Mouse (Mus musculus): ENCODE data around the gene Gm13289. TPM values are rescaled to one million over a fixed set of nuclear protein-coding genes. Genes with fewer than 3 reads are reported as not detected.
"Not testable (repeated sequence)": the region's sequence is repeated elsewhere in the genome, so short reads cannot be mapped to it uniquely, and the experiment has no call there.

The Gm13289 gene
- not detected in 2 replicates for polyA plus RNA-seq (2015; fragmentation: Nextera tagmentation; extraction: Ambion mirVana)

DNA sequence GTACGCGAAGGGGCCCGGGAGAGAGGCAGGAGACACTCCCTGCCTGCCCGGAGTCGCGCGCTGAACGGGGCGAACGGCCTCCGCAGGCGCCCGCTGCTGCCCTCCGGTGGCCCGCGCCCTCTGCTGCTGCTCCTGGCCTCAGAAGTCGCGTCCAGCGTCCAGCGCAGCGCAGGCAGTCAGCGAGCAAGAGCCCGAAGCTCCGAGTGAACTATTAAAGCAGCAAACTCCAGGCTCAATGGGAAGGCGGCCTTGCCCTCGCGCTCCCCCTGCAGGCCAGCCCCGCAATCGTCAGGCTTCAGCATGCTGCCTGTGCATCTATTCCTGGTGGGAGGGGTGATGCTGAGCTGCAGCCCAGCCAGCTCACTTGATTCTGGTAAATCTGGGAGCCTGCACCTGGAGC lies at the start of gene Gm13289:
Gene Gm13289 (plus strand): TSS at position 301 of the 400 bp plus-strand sequence.
- H3K4me1 ChIP-seq; H3K27me3 ChIP-seq; H3K36me3 ChIP-seq; H3K4me3 ChIP-seq (replicated peaks); H3K4me2 ChIP-seq; H3K27ac ChIP-seq; ATAC-seq (replicated peaks; ENCODE audit: low FRiP score); H3K9ac ChIP-seq; H3K9me3 ChIP-seq (replicated peaks): not testable (repeated sequence)
- no CpG with 5 or more reads among the region's 29 CpGs for WGBS

GRCm38 (mm10) chr4:88727324-88727723 lies 49.4 kb upstream of the Gm13289 start:
- H3K4me1 ChIP-seq, result 0 out of 2 replicates have a peak, but pooled peaks cover 2% of the 10 kb centered on the region
- H3K27me3 ChIP-seq, result no peaks in the 10 kb centered on the region
- H3K4me3 ChIP-seq (replicated peaks), result no peak overlapping the region
- H3K9ac ChIP-seq, result no peak overlapping the region
- H3K27ac ChIP-seq, result no peak overlapping the region
- no peak overlapping the region for H3K4me2 ChIP-seq
- H3K9me3 ChIP-seq (replicated peaks), result no peaks in the 10 kb centered on the region
- ATAC-seq (replicated peaks; ENCODE audit: low FRiP score), result no peak; the same call in 1 of the 2 replicates
- WGBS, result 6% methylated on average over 1 of the region's 1 CpGs
- H3K36me3 ChIP-seq, result no peaks in the 10 kb centered on the region

- 0 out of 2 replicates have a peak, but pooled peaks cover 4% of the 10 kb centered on the region for H3K27me3 ChIP-seq
- H3K4me3 ChIP-seq (replicated peaks), result no peak overlapping the region
- WGBS, result 1% methylated on average over 2 of the region's 2 CpGs
- 0 out of 2 replicates have a peak, but pooled peaks have one; percentile 25 for ATAC-seq (replicated peaks; ENCODE audit: low FRiP score)
- no peak overlapping the region for H3K9ac ChIP-seq
- H3K36me3 ChIP-seq, result no peaks in the 10 kb centered on the region
- no peak overlapping the region for H3K27ac ChIP-seq
- H3K4me1 ChIP-seq, result no peaks in the 10 kb centered on the region
- no peak overlapping the region for H3K4me2 ChIP-seq
- no peaks in the 10 kb centered on the region for H3K9me3 ChIP-seq (replicated peaks)
These were observed 38.2 kb upstream of the Gm13289 start for GRCm38 (mm10) chr4:88738480-88738879.

GRCm38 (mm10) chr4:88739036-88739435 lies 37.7 kb upstream of the Gm13289 start:
- no peaks in the 10 kb centered on the region for H3K4me1 ChIP-seq
- no peaks in the 10 kb centered on the region for H3K9me3 ChIP-seq (replicated peaks)
- no peak for ATAC-seq (replicated peaks; ENCODE audit: low FRiP score)
- H3K27ac ChIP-seq, result no peak overlapping the region
- H3K9ac ChIP-seq, result no peak overlapping the region
- H3K4me2 ChIP-seq, result no peak overlapping the region
- H3K36me3 ChIP-seq, result no peaks in the 10 kb centered on the region
- 88% methylated on average over 6 of the region's 6 CpGs for WGBS
- H3K27me3 ChIP-seq, result 0 out of 2 replicates have a peak, but pooled peaks cover 4% of the 10 kb centered on the region
- H3K4me3 ChIP-seq (replicated peaks), result no peak overlapping the region

- Histone ChIP-seq H3K9ac (no peak overlapping the region), H3K9me3 (replicated peaks) (no peaks in the 10 kb centered on the region), H3K4me2 (no peak overlapping the region), H3K4me1 (no peaks in the 10 kb centered on the region), H3K4me3 (replicated peaks) (no peak overlapping the region), H3K27ac (no peak overlapping the region), H3K27me3 (0 out of 2 replicates have a peak, but pooled peaks cover 4% of the 10 kb centered on the region), H3K36me3 (no peaks in the 10 kb centered on the region)
- 81% methylated on average over 4 of the region's 4 CpGs for WGBS
- no peak for ATAC-seq (replicated peaks; ENCODE audit: low FRiP score)
These were observed 35.3 kb upstream of the Gm13289 start for GRCm38 (mm10) chr4:88741426-88741825.

DNA sequence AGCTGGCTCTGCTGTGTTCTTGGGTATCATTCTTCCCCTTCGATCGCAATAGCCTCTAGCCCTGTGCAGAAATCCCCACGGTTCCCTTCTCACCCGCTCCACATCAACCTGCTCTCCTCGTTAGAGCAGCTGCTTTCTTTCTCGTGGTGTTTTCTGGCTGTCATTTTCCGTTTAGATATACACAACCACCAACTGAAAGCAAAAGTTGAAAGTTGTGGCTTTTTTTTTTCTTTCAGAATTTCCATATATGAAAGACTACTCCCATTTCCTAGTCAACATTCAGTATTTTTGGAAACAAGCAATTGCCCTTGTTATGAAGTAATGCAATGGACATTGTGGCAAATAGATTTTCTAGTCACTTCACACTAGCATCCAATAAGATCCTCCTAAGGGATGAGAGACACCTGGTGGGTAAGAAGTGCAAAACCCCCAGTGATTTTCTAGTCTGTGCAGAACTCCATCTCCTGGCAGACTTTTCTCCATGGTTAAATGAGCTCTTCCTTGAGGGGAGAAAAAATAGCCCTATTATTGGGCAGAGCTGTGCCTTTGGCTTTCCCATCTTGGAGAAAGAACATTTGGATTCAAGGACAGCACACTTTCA lies 33.9 kb upstream of the Gm13289 start:
- Histone ChIP-seq H3K4me3 (replicated peaks) (no peak overlapping the region), H3K9ac (no peak overlapping the region), H3K4me1 (no peaks in the 10 kb centered on the region), H3K36me3 (no peaks in the 10 kb centered on the region), H3K27ac (no peak overlapping the region), H3K4me2 (no peak overlapping the region), H3K9me3 (replicated peaks) (no peaks in the 10 kb centered on the region), H3K27me3 (0 out of 2 replicates have a peak, but pooled peaks cover 2% of the 10 kb centered on the region)
- WGBS, result 73% methylated on average over 7 of the region's 7 CpGs
- no peak for ATAC-seq (replicated peaks; ENCODE audit: low FRiP score)

- WGBS, result 66% methylated on average over 3 of the region's 3 CpGs
- H3K9ac ChIP-seq, result no peak overlapping the region
- no peak overlapping the region for H3K4me2 ChIP-seq
- no peaks in the 10 kb centered on the region for H3K9me3 ChIP-seq (replicated peaks)
- no peaks in the 10 kb centered on the region for H3K4me1 ChIP-seq
- H3K4me3 ChIP-seq (replicated peaks), result no peak overlapping the region
- H3K36me3 ChIP-seq, result no peaks in the 10 kb centered on the region
- H3K27me3 ChIP-seq, result no peaks in the 10 kb centered on the region
- no peak overlapping the region for H3K27ac ChIP-seq
- ATAC-seq (replicated peaks; ENCODE audit: low FRiP score), result no peak
These were observed 32.5 kb upstream of the Gm13289 start for GRCm38 (mm10) chr4:88744207-88744606.

DNA sequence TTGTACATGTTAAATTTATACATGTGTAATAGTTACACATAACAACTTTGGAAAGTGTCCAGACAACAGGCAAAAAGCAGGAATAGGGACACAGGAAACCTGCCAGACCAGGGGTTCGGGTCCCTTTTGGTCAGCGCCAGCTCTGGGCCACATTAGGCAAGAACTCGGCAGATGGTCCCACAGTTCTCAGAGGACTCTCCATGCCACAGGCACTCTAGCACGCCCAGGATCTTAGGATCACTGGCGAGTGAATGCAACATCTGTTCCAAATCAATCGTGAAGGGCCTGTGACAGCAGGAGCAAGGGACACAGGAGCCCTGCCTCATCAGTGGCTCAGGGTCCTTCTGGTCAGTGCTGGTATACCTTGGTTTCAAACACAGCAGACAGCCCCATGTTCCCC lies 26.8 kb upstream of the Gm13289 start:
- Histone ChIP-seq H3K9ac (no peak overlapping the region), H3K9me3 (replicated peaks) (no peaks in the 10 kb centered on the region), H3K4me3 (replicated peaks) (no peak overlapping the region), H3K4me2 (no peak overlapping the region), H3K27ac (no peak overlapping the region), H3K27me3 (no peaks in the 10 kb centered on the region), H3K4me1 (no peaks in the 10 kb centered on the region), H3K36me3 (no peaks in the 10 kb centered on the region)
- ATAC-seq (replicated peaks; ENCODE audit: low FRiP score), result no peak
- 58% methylated on average over 6 of the region's 6 CpGs for WGBS

DNA sequence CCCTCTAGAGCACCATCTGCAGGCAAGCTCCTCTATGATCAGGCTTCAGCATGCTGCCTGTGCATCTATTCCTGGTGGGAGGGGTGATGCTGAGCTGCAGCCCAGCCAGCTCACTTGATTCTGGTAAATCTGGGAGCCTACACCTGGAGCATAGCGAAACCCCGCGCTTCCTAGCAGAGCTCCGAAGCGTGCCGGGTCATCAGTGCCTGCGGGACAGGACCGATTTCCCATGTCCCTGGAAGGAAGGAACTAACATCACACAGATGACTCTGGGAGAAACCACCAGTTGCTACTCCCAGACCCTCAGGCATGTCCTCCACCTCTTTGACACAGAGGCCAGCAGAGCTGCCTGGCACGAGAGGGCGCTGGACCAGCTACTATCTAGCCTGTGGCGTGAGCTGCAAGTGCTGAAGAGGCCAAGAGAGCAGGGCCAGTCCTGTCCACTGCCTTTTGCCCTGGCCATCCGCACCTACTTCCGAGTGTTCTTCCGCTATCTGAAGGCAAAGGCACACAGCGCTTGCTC lies 21.8 kb upstream of the Gm13289 start, which contains the start of gene Gm13271:
Gene Gm13271 (plus strand): TSS at position 51 of the 523 bp plus-strand sequence.
- not testable (repeated sequence) for H3K9me3 ChIP-seq (replicated peaks); H3K4me3 ChIP-seq (replicated peaks); H3K4me1 ChIP-seq; H3K36me3 ChIP-seq; H3K27ac ChIP-seq; ATAC-seq (replicated peaks; ENCODE audit: low FRiP score); H3K9ac ChIP-seq; H3K27me3 ChIP-seq; H3K4me2 ChIP-seq
- 82% methylated on average over 15 of the region's 15 CpGs for WGBS

GRCm38 (mm10) chr4:88756581-88757513 lies 19.9 kb upstream of the Gm13289 start:
- 8% methylated on average over 29 of the region's 31 CpGs for WGBS
- Histone ChIP-seq H3K27ac (peak overlapping the region; percentile 97), H3K4me3 (replicated peaks) (peak overlapping the region; percentile 56), H3K9ac (peak overlapping the region; percentile 66), H3K4me2 (peak overlapping the region; percentile 83)
- H3K36me3 ChIP-seq; H3K9me3 ChIP-seq (replicated peaks); ATAC-seq (replicated peaks; ENCODE audit: low FRiP score); H3K4me1 ChIP-seq; H3K27me3 ChIP-seq: not testable (repeated sequence)

DNA sequence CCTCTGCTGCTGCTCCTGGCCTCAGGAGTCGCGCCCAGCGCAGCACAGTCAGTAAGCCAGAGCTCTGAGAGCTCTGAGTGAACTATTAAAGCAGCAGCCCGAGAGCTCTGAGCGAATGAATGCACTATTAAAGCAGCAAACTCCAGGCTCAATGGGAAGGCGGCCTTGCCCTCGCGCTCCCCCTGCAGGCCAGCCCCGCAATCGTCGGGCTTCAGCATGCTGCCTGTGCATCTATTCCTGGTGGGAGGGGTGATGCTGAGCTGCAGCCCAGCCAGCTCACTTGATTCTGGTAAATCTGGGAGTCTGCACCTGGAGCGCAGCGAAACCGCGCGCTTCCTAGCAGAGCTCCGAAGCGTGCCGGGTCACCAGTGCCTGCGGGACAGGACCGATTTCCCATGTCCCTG lies 19.1 kb upstream of the Gm13289 start:
- Histone ChIP-seq H3K4me2 (peak overlapping the region; percentile 83), H3K27ac (peak overlapping the region; percentile 97), H3K9ac (peak overlapping the region; percentile 66; the same call in 1 of the 2 replicates), H3K4me3 (replicated peaks) (peak overlapping the region; percentile 56)
- not testable (repeated sequence) for H3K4me1 ChIP-seq; H3K9me3 ChIP-seq (replicated peaks); H3K36me3 ChIP-seq; H3K27me3 ChIP-seq
- WGBS, result 0% methylated on average over 21 of the region's 21 CpGs
- ATAC-seq (replicated peaks; ENCODE audit: low FRiP score), result peak; percentile 100

DNA sequence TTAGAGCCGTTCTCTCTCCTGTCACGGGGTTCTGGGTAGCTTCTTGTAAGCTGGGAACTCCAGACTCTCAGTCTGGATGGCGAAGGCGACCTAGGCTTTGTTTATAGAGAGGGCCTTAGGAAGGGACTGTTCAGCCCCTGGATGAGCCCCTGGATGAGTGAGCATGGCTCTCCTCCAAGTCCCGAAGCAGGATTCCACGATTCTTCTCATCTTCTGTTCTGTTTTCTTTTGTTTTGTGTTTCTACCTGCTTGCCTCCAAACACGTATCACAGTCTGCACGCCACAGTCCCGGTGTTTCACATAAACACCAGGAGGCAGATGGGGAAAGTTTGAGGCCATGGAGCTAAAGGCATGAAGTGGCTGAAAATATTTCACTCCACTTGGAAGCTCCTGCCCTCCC lies 18.0 kb upstream of the Gm13289 start:
- H3K4me2 ChIP-seq; H3K9ac ChIP-seq; H3K27ac ChIP-seq; H3K4me3 ChIP-seq (replicated peaks); H3K9me3 ChIP-seq (replicated peaks); H3K27me3 ChIP-seq; ATAC-seq (replicated peaks; ENCODE audit: low FRiP score); H3K36me3 ChIP-seq; H3K4me1 ChIP-seq: not testable (repeated sequence)
- 90% methylated on average over 9 of the region's 9 CpGs for WGBS

Data from kidney, embryonic 15.5 days (tissue).